Mouse (Mus musculus) brain, embryonic 18.5 days (tissue): ENCODE results near the gene Zfp646.
"Not testable (repeated sequence)": the region's sequence is repeated elsewhere in the genome, so short reads cannot be mapped to it uniquely, and the experiment has no call there.

ENCODE experiments used
- DNase-seq: peaks from one replicate; pipeline ENCODE4 v3.0.0-alpha.2; 2012; ENCODE audit warnings: low read depth, low spot score

The Zfp646 gene

GRCm38 (mm10) chr7:127876041-127876466, at the start of gene Zfp646:
Zfp646 (plus strand) TSS chr7:127876221.
- peak; percentile 88 for DNase-seq

GRCm38 (mm10) chr7:127835550-127835949, 40.5 kb upstream of the Zfp646 start:
- DNase-seq: no peak

- no peak for DNase-seq
Observed at GRCm38 (mm10) chr7:127837473-127837872, 38.5 kb upstream of the Zfp646 start.

- DNase-seq: not testable (repeated sequence)
Observed at GRCm38 (mm10) chr7:127837878-127838277, 38.1 kb upstream of the Zfp646 start.

- not testable (repeated sequence) for DNase-seq
Observed at GRCm38 (mm10) chr7:127840031-127840430, 36.0 kb upstream of the Zfp646 start.

- no peak for DNase-seq
Observed at GRCm38 (mm10) chr7:127840886-127841285, 35.1 kb upstream of the Zfp646 start.

- peak; percentile 94 for DNase-seq
Observed at GRCm38 (mm10) chr7:127841340-127842000, 34.6 kb upstream of the Zfp646 start.

GRCm38 (mm10) chr7:127842001-127842718, 33.9 kb upstream of the Zfp646 start:
- DNase-seq: peak; percentile 20

- DNase-seq: no peak
Observed at GRCm38 (mm10) chr7:127849973-127850875, 25.8 kb upstream of the Zfp646 start.

GRCm38 (mm10) chr7:127850906-127851305, 25.1 kb upstream of the Zfp646 start:
- DNase-seq: no peak

- DNase-seq: no peak
Observed at GRCm38 (mm10) chr7:127858258-127858657, 17.8 kb upstream of the Zfp646 start.

- DNase-seq: no peak
Observed at GRCm38 (mm10) chr7:127866434-127866833, 9.6 kb upstream of the Zfp646 start.

GRCm38 (mm10) chr7:127867641-127868040, 8.4 kb upstream of the Zfp646 start:
- DNase-seq: no peak

GRCm38 (mm10) chr7:127869149-127869810, 6.7 kb upstream of the Zfp646 start:
- no peak for DNase-seq

GRCm38 (mm10) chr7:127870136-127870821, 5.7 kb upstream of the Zfp646 start:
- DNase-seq: no peak

- no peak for DNase-seq
Observed at GRCm38 (mm10) chr7:127874812-127875626, 1.0 kb upstream of the Zfp646 start.

- DNase-seq: peak; percentile 93
Observed at GRCm38 (mm10) chr7:127875627-127876001, 407 bp upstream of the Zfp646 start.

- DNase-seq: peak; percentile 92
Observed at GRCm38 (mm10) chr7:127876467-127877348, 687 bp downstream of the Zfp646 start, which contains the start of gene Zfp668. Zfp668 (minus strand) TSS chr7:127876828.

- no peak for DNase-seq
Observed at GRCm38 (mm10) chr7:127879301-127879700, 3.3 kb downstream of the Zfp646 start.
